Mouse (Mus musculus) small intestine, adult 2 months (tissue): ENCODE measurements around the gene Arid3a. TPM values are rescaled to one million over a fixed set of nuclear protein-coding genes. Genes with fewer than 3 reads are reported as not detected.
A peak's percentile ranks its signal among the peaks of the same experiment; 100 is the strongest.

Experiments used
- H3K27ac ChIP-seq: fragments of 200-500 bp; 2 replicates; pipeline ENCODE4 v1.5.1; 2012; ENCODE audit warnings: low read depth, low read length, control low read depth, inconsistent platforms; ENCODE audit not compliant: insufficient read depth
- H3K27me3 ChIP-seq: fragments of 200-500 bp; 2 replicates; pipeline ENCODE4 v1.6.1; 2012; ENCODE audit warnings: mild to moderate bottlenecking, moderate library complexity, low read length, inconsistent platforms; ENCODE audit not compliant: control insufficient read depth, insufficient read depth
- H3K36me3 ChIP-seq: fragments of 200-500 bp; 2 replicates; pipeline ENCODE4 v1.6.1; 2012; ENCODE audit warnings: mild to moderate bottlenecking, low read length, control low read depth, inconsistent platforms; ENCODE audit not compliant: control insufficient read depth, insufficient read depth
- H3K4me1 ChIP-seq: fragments of 200-500 bp; 2 replicates; pipeline ENCODE4 v1.6.1; 2012; ENCODE audit warnings: low read length, inconsistent platforms, mixed read lengths; ENCODE audit not compliant: control insufficient read depth, insufficient read depth, insufficient read length
- H3K4me3 ChIP-seq: fragments of 200-500 bp; 2 replicates; pipeline ENCODE4 v1.5.1; 2012; ENCODE audit warnings: low read depth, mild to moderate bottlenecking, control low read depth, inconsistent platforms, low read length, moderate library complexity
- CTCF ChIP-seq: fragments of 200-500 bp; IDR thresholded peaks from 2 replicates; pipeline ENCODE4 v1.5.1; 2012; ENCODE audit warnings: low read depth, mild to moderate bottlenecking, control low read depth, inconsistent platforms, low read length, moderate library complexity, mixed read lengths; ENCODE audit not compliant: insufficient replicate concordance, insufficient read length; ENCODE audit errors: extremely low read depth
- POLR2A ChIP-seq: fragments of 200-500 bp; IDR thresholded peaks from 2 replicates; pipeline ENCODE4 v1.6.1; 2012; ENCODE audit warnings: low read depth, mild to moderate bottlenecking, control low read depth, inconsistent platforms, low read length, moderate library complexity
- WGBS: fragments of 180-500 bp; shearing (Covaris S2); methylation state at CpG from one replicate; pipeline ENCODE4 v1.1.7; 2018; 5-methylcytosine and 5-hydroxymethylcytosine counted together
- polyA plus RNA-seq: library from polyadenylated mRNA; depleted of rRNA; stranded (reverse); fragments of >200 nt; gene quantifications from 2 replicates; pipeline ENCODE4 v1.2.3, GENCODE M21; 2012; rRNA removed

The Arid3a gene
- 10.7 and 23.9 TPM in 2 replicates for polyA plus RNA-seq

DNA sequence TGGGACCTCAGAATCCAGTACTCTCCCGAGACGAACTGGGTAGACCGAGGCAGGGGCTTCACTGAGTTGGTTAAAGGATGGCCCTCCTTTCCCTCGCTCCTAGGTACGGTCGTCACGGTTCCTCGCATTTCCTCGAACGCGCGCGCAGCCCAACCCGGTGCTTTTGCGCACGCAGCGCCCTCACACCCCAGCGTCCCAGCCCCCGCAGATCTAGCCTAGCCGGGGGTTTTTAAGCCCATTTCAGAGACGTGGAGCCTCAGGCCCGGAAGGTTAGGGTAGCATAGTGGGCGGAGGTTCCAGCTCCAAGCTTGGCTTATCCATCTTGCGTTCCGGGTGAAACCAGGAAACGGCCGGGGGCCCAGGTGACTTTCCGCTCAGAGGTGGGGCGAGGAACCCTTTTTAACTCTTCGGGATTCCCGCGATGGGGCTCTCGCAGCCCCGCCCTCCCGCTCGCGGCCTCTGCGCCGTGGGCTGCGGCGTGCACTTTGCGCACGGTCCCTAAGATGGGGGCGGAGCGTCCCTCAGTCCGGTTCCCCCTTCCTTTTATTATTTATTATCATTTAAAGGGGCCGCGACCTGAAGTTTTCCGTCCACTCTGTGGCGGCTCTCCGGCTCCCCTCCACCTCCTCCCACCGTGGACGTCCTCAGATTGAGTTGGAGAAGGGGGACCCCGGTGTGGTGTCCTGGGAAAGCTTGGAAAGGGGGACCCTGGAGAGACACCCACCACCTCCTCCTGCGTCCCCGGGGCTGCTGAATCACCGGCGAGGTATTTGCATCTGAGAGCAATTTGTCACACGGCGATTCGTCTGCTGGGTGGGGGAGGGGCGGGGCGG lies at the start of gene Arid3a:
Gene Arid3a, plus strand, starts transcription at position 553 of the 833 bp plus-strand sequence.
- H3K27ac ChIP-seq: peak within 1 kb of the TSS; percentile 77
- H3K27me3 ChIP-seq: peaks cover 8% of the 10 kb centered on the region
- TF ChIP-seq POLR2A (peak; percentile 22; the same call in 1 of the 2 replicates), CTCF (no peak)
- H3K4me3 ChIP-seq: peak within 1 kb of the TSS; percentile 83
- no peaks in the 10 kb centered on the region for H3K36me3 ChIP-seq
- under 1% methylated on average over 63 of the region's 63 CpGs for WGBS
- peaks cover 8% of the 10 kb centered on the region for H3K4me1 ChIP-seq

- H3K36me3 ChIP-seq: no peaks in the 10 kb centered on the region
- no peak for TF ChIP-seq POLR2A
- no peak overlapping the region for H3K4me3 ChIP-seq
- 52% methylated on average over 1 of the region's 1 CpGs for WGBS
- peak overlapping the region; percentile 57 for H3K27ac ChIP-seq
- H3K4me1 ChIP-seq: peaks cover 19% of the 10 kb centered on the region
- H3K27me3 ChIP-seq: peaks cover 13% of the 10 kb centered on the region; the same call in 1 of the 2 replicates
Measured at GRCm38 (mm10) chr10:79877174-79877573, 49.7 kb upstream of the Arid3a start.

- H3K4me3 ChIP-seq: peak overlapping the region; percentile 11; the same call in 1 of the 2 replicates
- peak overlapping the region; percentile 58 for H3K27ac ChIP-seq
- H3K36me3 ChIP-seq: no peaks in the 10 kb centered on the region
- WGBS: 52% methylated on average over 12 of the region's 12 CpGs
- peaks cover 19% of the 10 kb centered on the region for H3K4me1 ChIP-seq
- no peak for TF ChIP-seq CTCF
- TF ChIP-seq POLR2A: no peak
- H3K27me3 ChIP-seq: peaks cover 12% of the 10 kb centered on the region; the same call in 1 of the 2 replicates
Measured at GRCm38 (mm10) chr10:79877757-79878156, 49.1 kb upstream of the Arid3a start.

DNA sequence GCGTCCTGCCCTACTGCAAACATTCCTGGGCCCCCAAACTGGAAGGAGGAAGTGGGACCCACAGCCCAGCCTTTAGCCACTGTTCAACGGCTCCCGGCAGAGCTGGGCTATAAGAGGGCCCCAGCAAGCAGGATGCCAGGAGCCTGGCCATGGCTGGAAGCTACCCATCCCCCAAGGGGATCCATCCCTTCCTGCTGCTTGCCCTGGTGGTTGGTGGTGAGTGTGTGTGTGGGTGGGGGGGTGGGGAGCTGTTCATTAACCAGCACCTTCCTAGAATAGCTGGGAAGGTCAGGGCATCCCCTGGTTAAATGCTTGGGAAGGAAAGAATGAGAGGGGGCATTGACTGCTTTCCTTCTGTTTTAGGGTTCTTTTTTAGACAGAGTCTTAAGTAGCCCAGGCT lies 47.3 kb upstream of the Arid3a start:
- Histone ChIP-seq H3K36me3 (no peaks in the 10 kb centered on the region), H3K27me3 (peaks cover 4% of the 10 kb centered on the region; the same call in 1 of the 2 replicates), H3K4me3 (no peak overlapping the region), H3K4me1 (peaks cover 17% of the 10 kb centered on the region), H3K27ac (no peak overlapping the region)
- TF ChIP-seq CTCF: no peak
- no peak for TF ChIP-seq POLR2A
- 30% methylated on average over 3 of the region's 3 CpGs for WGBS

DNA sequence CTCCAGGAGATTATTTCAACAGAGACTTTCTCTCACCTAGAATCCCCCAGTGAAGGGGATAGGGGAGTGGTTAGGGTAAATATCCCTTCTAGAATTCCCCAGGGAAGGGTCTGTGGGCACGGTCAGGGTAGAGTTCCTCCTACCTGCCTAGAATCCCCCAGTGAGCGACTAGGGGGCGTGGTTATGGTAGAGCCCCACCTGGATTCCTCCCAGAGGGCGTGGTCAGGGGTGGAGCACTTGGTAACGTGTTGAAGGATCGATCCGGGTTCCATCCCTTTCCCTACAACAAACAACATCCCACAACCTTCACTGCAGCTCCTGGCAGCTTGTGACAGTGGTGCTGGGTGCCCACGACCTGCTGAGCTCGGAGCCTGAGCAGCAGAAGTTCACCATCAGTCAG lies 46.1 kb upstream of the Arid3a start:
- Histone ChIP-seq H3K27ac (no peak overlapping the region), H3K4me1 (peaks cover 17% of the 10 kb centered on the region), H3K4me3 (no peak overlapping the region), H3K27me3 (0 out of 2 replicates have a peak, but pooled peaks cover 3% of the 10 kb centered on the region), H3K36me3 (no peaks in the 10 kb centered on the region)
- TF ChIP-seq POLR2A (no peak), CTCF (no peak)
- WGBS: 13% methylated on average over 9 of the region's 9 CpGs

DNA sequence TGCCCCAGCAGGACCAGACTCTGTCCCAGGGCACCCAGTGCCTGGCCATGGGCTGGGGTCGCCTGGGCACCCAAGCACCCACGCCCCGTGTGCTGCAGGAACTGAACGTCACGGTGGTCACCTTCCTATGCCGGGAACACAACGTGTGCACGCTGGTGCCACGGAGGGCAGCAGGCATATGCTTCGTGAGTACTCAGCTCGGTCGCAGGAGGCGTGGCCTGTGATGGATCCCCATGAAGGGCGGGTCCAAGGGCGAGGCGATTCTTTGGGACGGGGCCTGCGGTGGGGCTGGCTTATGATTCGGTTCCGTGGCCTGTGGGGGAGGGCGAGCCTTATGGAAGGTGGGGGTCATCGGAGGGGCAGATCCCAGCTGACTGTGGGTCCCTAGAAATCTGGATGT lies 44.9 kb upstream of the Arid3a start:
- peak overlapping the region; percentile 7; the same call in 1 of the 2 replicates for H3K4me3 ChIP-seq
- 6% methylated on average over 21 of the region's 22 CpGs for WGBS

GRCm38 (mm10) chr10:79883297-79884084 lies 43.4 kb upstream of the Arid3a start:
- H3K36me3 ChIP-seq: no peaks in the 10 kb centered on the region
- WGBS: 18% methylated on average over 22 of the region's 22 CpGs
- peak; percentile 82 for TF ChIP-seq CTCF
- TF ChIP-seq POLR2A: peak; percentile 20; the same call in 1 of the 2 replicates
- no peak overlapping the region for H3K4me3 ChIP-seq
- peaks cover 10% of the 10 kb centered on the region for H3K4me1 ChIP-seq
- 0 out of 2 replicates have a peak, but pooled peaks cover 3% of the 10 kb centered on the region for H3K27me3 ChIP-seq
- no peak overlapping the region for H3K27ac ChIP-seq

More for the DNA sequence above, 44.9 kb upstream of the Arid3a start:
- H3K27ac ChIP-seq: no peak overlapping the region
- 0 out of 2 replicates have a peak, but pooled peaks cover 3% of the 10 kb centered on the region for H3K27me3 ChIP-seq
- H3K4me1 ChIP-seq: peaks cover 16% of the 10 kb centered on the region
- H3K36me3 ChIP-seq: no peaks in the 10 kb centered on the region
- no peak for TF ChIP-seq POLR2A
